Mouse (Mus musculus) adrenal gland, postnatal 14 days (tissue): ENCODE measurements around the gene Anapc11. TPM values are rescaled to one million over a fixed set of nuclear protein-coding genes. Genes with fewer than 3 reads are reported as not detected.
A peak's percentile ranks its signal among the peaks of the same experiment; 100 is the strongest.
"Not testable (repeated sequence)": the region's sequence is repeated elsewhere in the genome, so short reads cannot be mapped to it uniquely, and the experiment has no call there.

Source experiments
- DNase-seq: peaks from one replicate; pipeline ENCODE4 v3.0.0; 2021; ENCODE audit warnings: mixed read lengths
- long read RNA-seq, 2 experiments: library from polyadenylated mRNA; stranded (forward); transcript quantifications; one replicate each; pipeline ENCODE4 v2.0.0; 2021
- total RNA-seq: library from RNA; stranded (reverse); gene quantifications from 2 replicates; pipeline ENCODE4 v1.2.3, GENCODE M21; 2021

Gene Anapc11
- 68.3 and 69.0 TPM in 2 replicates for total RNA-seq
- long read RNA-seq, experiment 1, transcript Anapc11-201 (3 exons, 3,229 nt) = major isoform, 58 of 109 reads
- long read RNA-seq, experiment 1, transcript Anapc11-202 (3 exons, 962 nt) = minor isoform, 41 of 109 reads
- long read RNA-seq, experiment 1, partial matches to known transcripts = 5 of 109 reads
- long read RNA-seq, experiment 1, other reads (novel, unspliced or antisense) = 5 of 109 reads
- long read RNA-seq, experiment 2, transcript Anapc11-202 (3 exons, 962 nt) = minor isoform, 27 of 93 reads
- long read RNA-seq, experiment 2, transcript Anapc11-201 (3 exons, 3,229 nt) = major isoform, 52 of 93 reads
- long read RNA-seq, experiment 2, partial matches to known transcripts = 10 of 93 reads
- long read RNA-seq, experiment 2, other reads (novel, unspliced or antisense) = 4 of 93 reads

DNA sequence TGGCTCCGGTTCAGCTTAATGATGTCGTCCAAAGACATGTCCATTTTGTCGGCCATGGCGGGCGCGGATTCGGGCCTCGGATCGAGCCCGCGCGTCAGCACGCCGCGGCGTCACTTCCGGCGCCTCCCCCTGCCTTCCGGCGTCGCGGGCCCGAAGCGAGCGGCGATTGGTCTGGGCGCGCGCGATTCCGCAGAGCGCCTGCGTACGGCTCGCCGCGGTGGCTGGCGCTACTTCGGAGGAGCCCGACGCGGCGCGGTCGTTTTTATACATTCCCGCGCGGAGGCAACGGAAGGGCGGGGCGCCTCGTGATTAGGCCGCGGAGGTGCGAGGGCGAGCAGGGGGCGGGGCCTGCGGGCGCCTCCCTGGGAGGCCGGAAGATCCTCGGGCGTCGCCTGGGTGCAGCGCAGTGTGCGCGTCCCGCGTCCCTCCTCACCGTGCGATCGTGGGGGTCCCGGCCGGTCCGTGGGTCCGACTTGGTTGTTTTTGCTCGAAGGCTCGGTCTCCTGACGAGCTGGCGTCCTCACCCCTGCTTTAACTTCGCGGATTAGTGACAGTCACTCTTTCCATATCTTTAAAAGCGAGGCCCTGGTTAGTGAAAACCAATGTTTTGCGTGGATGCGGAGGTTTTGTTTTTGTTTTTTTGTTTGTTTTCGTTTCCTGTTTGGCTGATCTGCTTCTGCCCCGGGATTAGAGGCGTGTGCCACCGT lies at the start of gene Anapc11, which contains the start of gene Alyref:
Gene Anapc11 (plus strand): TSS at position 139 of the 707 bp plus-strand sequence.
Gene Alyref (minus strand): TSS at position 83 of the 707 bp plus-strand sequence.
- peak; percentile 97 for DNase-seq

DNA sequence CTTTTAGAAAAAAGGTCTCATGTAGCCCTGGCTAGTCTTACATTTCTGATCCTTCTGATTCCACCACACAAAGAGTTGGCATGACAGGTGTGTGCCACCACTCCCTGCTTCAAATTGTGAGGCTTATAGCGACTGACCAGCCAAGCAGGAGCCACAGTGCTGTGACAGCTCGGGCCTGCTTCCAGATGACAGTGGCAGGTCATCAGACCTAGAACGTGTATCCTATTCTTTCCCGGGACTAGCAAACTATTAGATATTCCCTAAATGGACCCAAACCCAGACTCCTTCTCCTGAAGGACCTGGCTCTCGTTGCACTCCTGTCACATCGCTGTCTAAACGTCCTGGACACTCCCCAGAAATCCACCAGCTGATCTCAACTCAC lies 49.4 kb upstream of the Anapc11 start:
- DNase-seq = no peak

DNA sequence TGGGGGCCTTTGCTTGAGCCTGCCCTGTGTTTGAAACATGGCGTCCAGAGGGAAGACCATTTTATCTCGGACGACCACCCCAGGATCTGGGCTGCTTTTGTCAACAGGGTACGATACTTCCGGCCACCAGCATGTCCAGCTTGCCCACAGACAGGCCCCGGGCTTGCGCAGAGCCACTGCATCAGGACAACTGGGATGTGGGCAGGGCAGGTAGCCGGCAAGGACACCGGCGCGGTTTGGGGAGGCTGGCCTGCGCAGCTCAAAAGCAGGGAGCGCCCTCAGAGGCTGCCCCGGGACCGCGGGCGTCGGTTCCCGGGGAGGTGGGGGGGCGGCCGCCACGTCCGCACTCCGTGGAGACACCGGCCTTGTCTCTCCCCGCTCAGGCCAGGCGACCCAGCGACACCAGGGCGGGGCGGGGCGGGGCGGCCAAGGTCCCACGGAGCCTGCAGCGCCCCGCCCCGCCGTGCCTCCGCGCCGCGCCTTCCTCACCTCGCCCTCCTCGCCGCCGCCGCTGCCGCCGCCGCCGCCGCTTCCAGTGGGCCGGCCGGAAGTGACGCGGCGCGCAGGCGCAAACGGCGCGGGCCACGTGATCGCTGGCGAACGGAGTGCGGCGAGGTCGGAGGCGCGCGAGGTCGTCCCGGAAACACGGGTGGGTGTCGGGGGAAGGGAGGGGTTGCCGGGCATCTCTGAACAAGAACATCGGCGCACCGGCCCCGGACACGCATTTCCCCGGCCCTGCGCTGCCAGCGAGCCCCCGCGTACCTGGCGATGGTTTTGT lies 48.9 kb upstream of the Anapc11 start, which contains the start of gene Mcrip1:
Gene Mcrip1 (minus strand): TSS at position 560 of the 778 bp plus-strand sequence.
- peak; percentile 97 for DNase-seq

DNA sequence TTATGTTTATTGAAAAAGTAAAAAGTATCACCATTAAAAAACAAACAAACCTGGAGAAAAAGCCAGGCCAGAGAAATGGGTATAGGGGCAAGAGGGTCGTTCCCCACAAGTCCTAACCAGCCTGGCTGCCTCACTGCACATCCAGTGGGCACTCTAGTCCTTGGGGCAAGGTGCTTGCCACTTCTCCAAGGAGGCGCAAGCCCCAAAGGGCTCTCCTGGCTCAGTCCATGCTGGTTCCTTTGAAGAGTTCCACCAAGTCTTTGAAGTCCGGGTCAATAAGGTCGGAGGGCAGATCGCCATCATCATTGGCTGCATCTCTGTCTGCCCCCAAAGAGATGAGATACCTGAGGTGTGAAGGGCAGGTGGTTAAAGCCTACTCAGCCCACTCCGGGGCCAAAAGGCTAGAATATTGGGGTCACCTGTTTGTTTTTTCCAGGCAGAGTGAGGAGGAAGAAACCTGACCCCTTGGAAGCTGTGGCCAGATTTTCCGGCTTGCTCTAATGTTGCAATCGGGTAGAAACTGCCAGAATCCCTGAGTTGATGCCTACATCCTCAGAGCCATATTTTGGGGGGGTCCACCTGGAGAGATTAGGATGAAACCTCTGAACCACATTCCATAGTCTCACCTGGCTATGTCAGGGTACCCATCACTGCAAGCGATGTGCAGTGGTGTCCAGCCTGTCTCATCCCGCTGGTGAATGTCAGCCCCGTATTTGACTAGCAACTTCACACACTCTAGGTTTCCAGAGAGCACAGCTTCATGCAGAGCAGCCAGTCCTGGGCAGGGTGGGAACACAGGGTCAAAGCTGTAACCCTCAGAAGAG lies 48.0 kb upstream of the Anapc11 start:
- DNase-seq = no peak

DNA sequence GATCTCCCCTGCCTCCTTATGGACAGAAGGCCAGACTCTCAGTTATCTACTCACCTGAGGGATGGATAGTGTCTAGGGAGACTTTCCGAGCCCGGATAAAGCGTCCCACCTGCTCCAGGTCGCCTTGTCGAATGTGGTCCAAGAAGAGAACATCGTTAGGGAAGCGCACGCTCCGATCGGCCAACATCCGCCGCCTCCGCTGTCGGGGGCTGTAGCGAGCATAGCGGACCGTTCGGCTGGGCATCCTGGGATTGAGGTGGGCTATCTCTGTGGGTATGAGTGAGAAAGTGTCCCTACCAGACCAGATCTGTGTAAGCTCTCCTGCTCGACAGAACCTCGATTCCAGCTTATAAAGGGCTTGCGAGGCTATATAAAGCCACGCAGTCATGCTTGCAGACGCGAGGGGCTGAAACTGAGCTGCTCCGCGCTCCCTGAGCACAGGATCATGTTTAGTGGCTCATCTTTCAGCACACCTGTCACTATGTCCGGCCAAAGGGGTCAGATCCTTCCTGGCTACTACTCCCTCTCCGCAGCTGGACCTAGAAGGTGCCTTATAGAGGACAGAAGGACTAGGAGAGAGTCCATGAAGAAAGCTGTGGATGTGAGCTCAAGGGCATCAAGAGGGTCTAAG lies 47.3 kb upstream of the Anapc11 start, which contains the start of gene Ppp1r27:
Gene Ppp1r27 (minus strand): TSS at position 323 of the 631 bp plus-strand sequence.
- DNase-seq = no peak

DNA sequence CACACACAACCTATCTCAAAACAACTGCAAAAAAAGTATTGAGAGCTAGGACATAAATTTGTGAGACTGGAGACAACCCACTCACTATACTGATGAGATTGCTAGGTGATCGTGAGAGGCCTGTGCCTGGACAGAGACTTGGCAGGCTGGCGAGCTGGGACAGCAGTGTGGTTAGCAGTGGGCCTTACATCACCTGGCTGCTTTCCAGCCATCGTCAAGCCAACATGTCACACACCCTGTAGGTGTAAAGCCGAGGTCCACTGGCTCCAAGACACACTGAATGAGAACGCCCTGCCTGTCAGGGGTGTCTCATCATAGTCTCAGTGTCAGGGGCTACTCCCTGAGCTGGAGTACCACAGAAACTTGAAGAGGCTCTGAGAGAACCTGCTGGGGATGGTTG lies 45.5 kb upstream of the Anapc11 start:
- no peak for DNase-seq

DNA sequence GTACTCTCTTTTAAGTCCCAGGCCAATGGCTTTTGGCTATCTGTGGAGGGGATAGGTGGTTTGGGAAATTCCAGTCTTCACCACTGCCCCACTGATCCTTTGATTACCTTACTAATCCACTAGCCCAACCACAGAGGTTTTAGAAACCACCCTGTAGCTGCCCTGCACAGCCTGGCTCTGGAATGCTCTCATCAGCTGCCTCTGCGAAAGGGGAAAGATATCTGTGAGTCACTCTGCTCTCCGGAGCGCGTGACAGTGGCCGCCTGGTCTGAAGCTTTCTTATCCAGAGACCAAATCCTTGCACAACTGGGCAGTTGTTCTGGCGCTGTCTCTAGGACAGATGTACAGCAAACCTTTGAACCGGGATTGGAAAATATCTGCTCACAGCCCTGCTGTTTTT lies 43.4 kb upstream of the Anapc11 start:
- peak; percentile 77 for DNase-seq

DNA sequence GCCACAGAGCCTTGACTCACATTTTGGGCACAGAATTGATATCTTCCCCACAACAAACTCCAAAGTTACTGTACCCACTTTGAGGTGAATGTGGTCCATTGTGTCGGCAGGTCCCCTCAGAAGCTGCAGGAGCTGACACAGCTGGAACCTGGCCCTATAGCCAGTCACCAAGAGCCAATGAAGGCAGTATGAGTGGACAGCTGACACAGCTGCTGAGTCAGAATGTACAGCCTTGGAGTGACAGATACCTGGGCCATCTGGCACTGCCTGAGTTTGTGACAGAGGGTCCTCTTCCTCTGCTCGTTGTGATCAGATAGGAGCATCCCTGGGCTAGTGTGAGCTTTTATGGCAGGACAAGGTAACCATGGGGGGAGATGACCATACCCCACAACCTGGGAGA lies 43.0 kb upstream of the Anapc11 start:
- DNase-seq = peak; percentile 55

DNA sequence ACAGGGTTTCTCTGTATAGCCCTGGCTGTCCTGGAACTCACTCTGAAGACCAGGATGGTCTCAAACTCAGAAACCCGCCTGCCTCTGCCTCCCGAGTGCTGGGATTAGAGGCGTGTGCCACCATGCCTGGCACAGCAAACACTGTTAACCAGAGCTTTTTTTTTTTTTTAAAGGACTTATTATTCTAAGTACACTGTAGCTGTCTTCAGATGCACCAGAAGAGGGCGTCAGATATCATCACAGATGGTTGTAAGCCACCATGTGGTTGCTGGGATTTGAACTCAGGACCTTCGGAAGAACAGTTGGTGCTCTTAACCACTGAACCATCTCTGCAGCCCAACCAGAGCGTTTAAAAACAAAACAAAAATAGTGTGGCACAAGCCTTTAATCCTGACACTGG lies 39.4 kb upstream of the Anapc11 start:
- DNase-seq = not testable (repeated sequence)

DNA sequence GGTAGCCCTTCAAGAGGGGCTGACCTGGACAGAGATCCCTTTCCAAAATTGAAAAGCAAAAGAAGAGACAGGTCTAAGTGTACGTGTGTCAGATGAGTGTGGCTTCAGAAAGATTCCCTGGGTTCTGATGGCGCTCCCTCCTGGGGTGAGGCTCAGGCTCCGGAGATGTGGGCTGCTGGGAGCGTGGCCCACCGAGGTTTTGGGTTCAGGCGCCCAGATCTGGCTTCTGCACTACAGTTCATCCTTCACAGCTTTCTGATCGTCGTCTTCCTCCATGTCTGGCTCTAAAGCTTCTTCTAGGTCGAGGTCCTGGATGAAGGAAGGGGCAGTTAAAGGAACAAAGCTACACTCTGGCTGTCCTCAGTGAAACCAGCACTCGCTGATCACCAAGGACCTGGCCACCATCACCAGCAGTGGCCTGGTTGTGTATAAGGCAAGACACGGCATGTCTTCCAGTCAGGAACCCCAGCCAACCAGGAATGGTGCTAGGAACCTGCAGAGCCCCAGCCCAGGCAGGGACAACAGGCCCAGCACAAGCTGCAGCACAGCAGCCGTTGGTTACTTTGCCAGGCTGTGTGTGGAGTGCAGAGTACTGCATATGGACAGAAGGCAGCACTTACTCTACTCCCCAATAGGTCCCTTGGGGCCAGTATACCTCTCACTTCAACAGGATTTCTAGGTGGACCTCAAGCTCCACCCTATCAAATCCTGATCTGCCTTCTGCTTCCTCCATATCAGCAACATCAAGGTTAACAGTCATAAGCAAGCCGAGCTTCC lies 37.1 kb upstream of the Anapc11 start:
- DNase-seq = no peak

DNA sequence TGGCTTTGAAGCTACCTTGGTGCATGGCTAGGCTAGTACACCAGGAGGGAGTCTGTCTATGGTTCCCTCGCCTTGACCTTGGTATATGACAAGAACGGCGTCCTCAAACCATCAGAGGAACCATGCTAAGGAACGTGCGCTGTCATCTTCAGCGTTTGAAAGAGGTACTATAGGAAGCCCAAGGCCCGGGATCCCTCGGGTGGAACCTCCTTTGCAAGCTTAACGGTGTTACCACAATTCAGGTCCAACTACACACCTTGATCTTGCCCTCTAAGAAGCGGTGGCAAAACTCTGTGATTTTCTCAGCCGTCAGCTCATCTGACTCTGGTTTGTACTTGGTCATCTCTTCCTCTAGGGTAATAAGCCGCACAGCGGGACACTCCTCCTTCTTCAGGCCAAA lies 35.3 kb upstream of the Anapc11 start:
- DNase-seq = no peak

DNA sequence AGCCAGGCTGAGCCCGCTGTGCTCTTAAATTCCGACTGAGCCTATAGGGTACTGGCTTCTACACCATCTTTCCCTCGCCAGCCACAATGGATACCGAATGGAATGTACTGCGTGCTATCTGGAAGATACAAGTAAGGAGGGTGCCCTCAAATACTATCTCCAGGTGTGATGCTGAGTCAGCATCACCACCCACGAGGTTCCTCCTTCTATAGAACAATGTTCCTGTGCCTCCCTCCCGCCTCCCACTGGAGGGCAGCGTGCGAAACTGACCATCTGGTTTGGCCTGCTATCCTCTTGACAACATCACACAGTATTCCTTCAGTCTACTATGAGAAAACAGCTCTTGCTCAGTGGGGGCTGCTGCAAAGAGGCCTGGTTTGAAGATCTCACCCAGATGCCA lies 33.1 kb upstream of the Anapc11 start:
- no peak for DNase-seq

DNA sequence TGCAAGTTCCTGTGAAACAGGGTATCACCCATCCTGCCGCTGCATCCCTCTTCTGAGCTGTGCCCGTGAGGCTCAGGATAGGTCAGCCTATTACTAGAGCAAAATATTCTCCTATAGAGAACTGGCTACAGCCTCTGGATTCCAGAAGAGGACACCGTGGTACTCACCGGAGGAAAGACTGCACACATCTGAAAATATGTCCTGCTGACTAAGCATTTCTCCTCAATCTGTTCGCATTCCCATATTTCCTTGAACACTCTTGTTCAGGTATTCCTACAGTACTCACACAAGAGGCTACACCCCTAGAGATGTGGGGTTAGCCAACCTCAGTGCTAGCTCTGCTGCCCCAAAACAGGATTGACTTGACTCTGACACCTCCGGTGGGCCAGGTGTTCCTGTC lies 29.9 kb upstream of the Anapc11 start:
- no peak for DNase-seq

DNA sequence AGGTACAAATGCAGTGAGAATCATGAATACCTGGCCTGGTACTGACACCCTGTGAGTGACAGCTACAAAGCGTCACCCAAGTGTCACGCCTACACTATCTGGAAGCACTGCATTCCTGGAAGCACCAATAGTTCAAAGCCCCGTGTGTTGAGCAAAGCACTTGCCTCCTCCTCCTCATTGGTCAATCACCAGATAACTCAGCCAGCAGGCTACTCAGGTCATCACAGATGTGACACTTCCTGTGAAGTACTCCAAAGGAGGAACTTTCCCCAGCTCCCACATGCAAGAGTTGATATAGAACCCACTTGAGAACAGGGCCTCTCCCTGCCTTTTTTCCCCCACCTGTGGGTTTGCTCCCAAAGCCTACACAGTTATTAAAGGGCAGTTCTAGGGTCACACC lies 27.1 kb upstream of the Anapc11 start:
- DNase-seq = no peak

DNA sequence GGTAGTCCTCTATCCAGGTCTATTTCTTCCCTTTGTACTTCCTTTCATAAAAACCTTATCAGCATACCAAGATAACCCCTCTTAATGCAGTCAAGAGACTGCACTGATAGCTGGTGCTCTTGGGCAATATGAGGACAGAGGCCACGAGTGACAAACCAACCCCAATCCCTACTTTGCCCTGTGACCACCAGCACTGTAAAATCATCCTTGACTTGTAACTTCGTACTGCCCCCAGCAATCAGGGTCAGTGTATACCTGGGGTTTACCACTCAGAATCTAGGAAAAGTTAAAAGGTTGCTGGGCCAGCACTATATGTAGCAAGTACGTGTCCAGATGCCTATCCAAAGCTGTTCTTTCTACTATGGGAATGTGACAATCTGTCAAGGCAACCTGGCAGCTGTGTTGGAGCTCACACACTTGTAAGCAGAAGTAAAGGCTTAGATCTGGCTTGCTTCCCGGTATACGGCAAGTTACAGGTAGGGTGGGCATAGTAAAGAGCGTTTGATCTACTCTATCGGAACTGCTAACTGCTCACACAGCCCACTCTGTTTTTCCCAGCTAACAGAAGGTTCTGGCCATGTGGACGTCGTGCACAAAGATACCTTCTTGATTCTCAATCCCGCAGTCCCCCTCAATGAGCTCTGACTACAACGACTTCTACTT lies 26.3 kb upstream of the Anapc11 start:
- DNase-seq = no peak

DNA sequence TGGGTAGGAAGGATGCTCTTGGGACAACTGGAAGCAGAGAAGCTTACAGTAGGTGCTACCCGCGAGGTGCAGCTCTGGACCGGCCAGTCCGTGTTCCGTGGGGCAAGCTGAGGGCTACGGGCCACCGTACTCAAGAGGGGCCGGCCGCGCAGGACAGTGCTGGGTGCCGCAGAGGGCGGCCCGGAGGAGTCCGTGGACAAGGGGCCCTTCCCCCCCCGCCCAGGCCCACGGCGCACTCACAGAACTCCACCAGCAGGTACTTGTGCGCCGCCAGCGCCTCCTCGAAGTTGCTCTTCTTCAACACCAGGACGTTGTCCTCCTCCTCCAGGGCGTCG lies 25.8 kb upstream of the Anapc11 start:
- DNase-seq = no peak

DNA sequence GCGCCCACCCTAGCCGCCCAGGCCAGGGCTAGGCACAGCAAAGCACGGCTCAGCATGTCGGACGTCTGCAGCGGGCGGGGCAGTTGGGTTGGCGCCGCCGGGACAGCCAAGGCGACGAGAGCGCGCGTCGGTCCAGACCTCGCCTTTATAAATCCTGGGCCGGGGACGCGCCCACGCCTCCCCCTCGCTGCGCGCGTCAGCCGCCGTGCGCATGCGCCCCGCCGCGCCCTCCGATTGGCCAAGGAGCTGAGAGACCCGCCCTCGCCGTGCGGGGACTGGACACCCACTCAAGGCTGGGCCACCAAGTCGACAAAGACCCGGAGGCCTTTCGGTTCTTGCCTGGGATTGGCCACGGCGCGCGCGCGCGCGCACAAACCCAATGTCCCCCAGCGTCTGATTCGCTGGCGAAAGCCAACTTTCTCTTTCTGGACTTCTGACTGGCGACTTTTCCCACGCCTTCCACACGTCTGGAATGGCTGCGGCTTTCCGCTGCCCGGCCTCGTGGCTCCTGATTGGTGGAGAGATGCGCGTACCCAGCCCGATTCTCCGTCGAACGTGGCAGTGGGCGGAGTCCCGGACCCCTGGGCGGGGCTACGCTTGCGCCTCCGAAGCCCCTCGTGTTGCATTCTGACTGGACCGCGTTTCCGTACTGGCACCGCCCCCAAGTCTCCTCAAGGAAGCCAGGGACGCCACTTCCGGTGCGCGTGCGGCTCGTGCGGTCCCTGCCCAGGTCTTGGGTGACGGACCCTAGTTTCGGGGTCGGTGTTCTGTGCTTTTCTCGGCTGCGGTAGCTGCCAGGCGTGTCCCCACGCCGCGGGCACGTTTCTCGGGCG lies 25.3 kb upstream of the Anapc11 start, which contains the start of gene P4hb:
Gene P4hb (minus strand): TSS at position 502 of the 833 bp plus-strand sequence.
- DNase-seq = peak; percentile 100

DNA sequence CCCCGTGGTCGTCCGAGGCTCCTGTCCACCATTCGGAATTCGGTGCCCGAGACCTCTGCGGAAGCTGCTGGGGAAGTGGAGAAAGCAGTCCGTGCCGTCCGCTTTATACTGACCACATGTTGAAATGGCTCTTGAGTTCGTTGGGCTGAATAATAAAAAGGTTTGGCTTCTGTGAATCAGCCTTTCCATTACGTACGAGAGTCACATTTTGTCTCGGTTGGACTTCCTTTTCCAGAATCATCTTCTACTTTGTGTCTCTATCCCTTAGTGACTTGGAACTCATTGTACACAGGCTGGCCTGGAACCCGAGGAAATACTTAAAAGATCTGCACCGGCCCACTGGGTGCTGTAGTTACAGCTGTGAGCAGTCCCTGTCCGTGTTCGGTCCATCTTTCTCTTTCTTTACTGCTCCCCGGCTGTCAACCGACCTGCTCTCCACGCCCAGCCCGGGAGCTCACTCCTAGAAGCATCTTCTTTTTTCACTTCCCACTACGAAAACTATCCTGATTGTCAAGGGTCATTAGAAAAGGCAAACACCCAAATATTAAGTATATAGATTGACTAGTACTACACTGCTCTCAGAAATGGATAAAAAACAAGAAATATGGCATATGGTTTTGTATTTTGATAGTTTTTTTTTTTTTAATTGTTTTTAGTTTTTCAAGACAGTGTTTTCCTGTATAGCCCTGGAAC lies 24.5 kb upstream of the Anapc11 start:
- DNase-seq = no peak
